Mouse (Mus musculus) hindbrain, embryonic 12.5 days (tissue): ENCODE results near the gene Dupd1. TPM values are rescaled to one million over a fixed set of nuclear protein-coding genes. Genes with fewer than 3 reads are reported as not detected.

Experiments used
- ATAC-seq: fragments of 200-750 bp; cut with Nextera tagmentation; 2 replicates; pipeline ENCODE4 v1.8.0; 2017; ENCODE audit warnings: moderate TSS enrichment; ENCODE audit not compliant: low FRiP score
- H3K27ac ChIP-seq: fragments of 300-500 bp; sonication (generic); 2 replicates; pipeline ENCODE4 v1.5.1; 2016; ENCODE audit warnings: mild to moderate bottlenecking
- H3K27me3 ChIP-seq: fragments of 300-500 bp; sonication (generic); 2 replicates; pipeline ENCODE4 v1.6.1; 2016; ENCODE audit warnings: mild to moderate bottlenecking
- H3K36me3 ChIP-seq: fragments of 300-500 bp; sonication (generic); 2 replicates; pipeline ENCODE4 v1.6.1; 2016; ENCODE audit warnings: mild to moderate bottlenecking
- H3K4me1 ChIP-seq: fragments of 300-500 bp; sonication (generic); 2 replicates; pipeline ENCODE4 v1.6.1; 2016
- H3K4me2 ChIP-seq: fragments of 300-500 bp; sonication (generic); replicated peaks from 2 replicates; pipeline ENCODE4 v1.6.1; 2016; ENCODE audit warnings: mild to moderate bottlenecking
- H3K4me3 ChIP-seq: fragments of 300-500 bp; sonication (generic); 2 replicates; pipeline ENCODE4 v1.5.1; 2016; ENCODE audit warnings: mild to moderate bottlenecking
- H3K9ac ChIP-seq: fragments of 300-500 bp; sonication (generic); 2 replicates; pipeline ENCODE4 v1.6.1; 2016; ENCODE audit warnings: mild to moderate bottlenecking, moderate library complexity
- H3K9me3 ChIP-seq: fragments of 300-500 bp; sonication (generic); replicated peaks from 2 replicates; pipeline ENCODE4 v1.6.1; 2016; ENCODE audit warnings: mild to moderate bottlenecking
- whole genome bisulfite sequencing: fragments of 180-500 bp; shearing (Covaris S2); methylation state at CpG from one replicate; pipeline ENCODE4 v1.1.7; 2016; 5-methylcytosine and 5-hydroxymethylcytosine counted together
- polyA plus RNA-seq: library from polyadenylated mRNA; unstranded; fragments of >200 nt; fragmentation: Nextera tagmentation; extraction: Ambion mirVana; gene quantifications from 2 replicates; pipeline ENCODE4 v1.2.1, GENCODE M21; 2016

The Dupd1 gene
- polyA plus RNA-seq, 1 experiment from 2014 or later = 0.25 TPM

GRCm38 (mm10) chr14:21719646-21720383, 5.4 kb upstream of the Dupd1 start:
- peaks cover 7% of the 10 kb centered on the region for H3K4me1 ChIP-seq
- H3K4me2 ChIP-seq = no peak overlapping the region
- H3K9me3 ChIP-seq = no peaks in the 10 kb centered on the region
- no peaks in the 10 kb centered on the region; the same call in 1 of the 2 replicates for H3K27me3 ChIP-seq
- H3K36me3 ChIP-seq = no peaks in the 10 kb centered on the region
- no peak overlapping the region for H3K9ac ChIP-seq
- no peak for ATAC-seq
- 46% methylated on average over 17 of the region's 17 CpGs for WGBS
- H3K27ac ChIP-seq = no peak overlapping the region; the same call in 1 of the 2 replicates
- H3K4me3 ChIP-seq = no peak overlapping the region

- H3K27ac ChIP-seq = no peak overlapping the region
- H3K4me1 ChIP-seq = peaks cover 6% of the 10 kb centered on the region
- H3K36me3 ChIP-seq = no peaks in the 10 kb centered on the region
- 83% methylated on average over 2 of the region's 2 CpGs for WGBS
- H3K4me2 ChIP-seq = no peak overlapping the region
- no peaks in the 10 kb centered on the region for H3K9me3 ChIP-seq
- H3K4me3 ChIP-seq = no peak overlapping the region
- no peaks in the 10 kb centered on the region for H3K27me3 ChIP-seq
- H3K9ac ChIP-seq = no peak overlapping the region
- ATAC-seq = no peak
Observed at GRCm38 (mm10) chr14:21711231-21711630, 3.1 kb downstream of the Dupd1 start.

GRCm38 (mm10) chr14:21709545-21709944, 4.8 kb downstream of the Dupd1 start:
- no peaks in the 10 kb centered on the region for H3K27me3 ChIP-seq
- ATAC-seq = no peak

GRCm38 (mm10) chr14:21706759-21707571, 7.4 kb downstream of the Dupd1 start:
- no peak overlapping the region for H3K4me2 ChIP-seq
- H3K4me1 ChIP-seq = peaks cover 9% of the 10 kb centered on the region
- 0 out of 2 replicates have a peak overlapping the region, but pooled peaks have one; percentile 23 for H3K27ac ChIP-seq
- no peak for ATAC-seq
- H3K4me3 ChIP-seq = no peak overlapping the region
- no peaks in the 10 kb centered on the region for H3K27me3 ChIP-seq
- H3K36me3 ChIP-seq = no peaks in the 10 kb centered on the region
- WGBS = 66% methylated on average over 12 of the region's 12 CpGs
- no peaks in the 10 kb centered on the region for H3K9me3 ChIP-seq
- no peak overlapping the region for H3K9ac ChIP-seq

More at GRCm38 (mm10) chr14:21709545-21709944, 4.8 kb downstream of the Dupd1 start:
- peaks cover 9% of the 10 kb centered on the region for H3K4me1 ChIP-seq
- no peaks in the 10 kb centered on the region for H3K9me3 ChIP-seq
- no peak overlapping the region for H3K4me2 ChIP-seq
- H3K36me3 ChIP-seq = no peaks in the 10 kb centered on the region
- H3K4me3 ChIP-seq = no peak overlapping the region
- no peak overlapping the region for H3K9ac ChIP-seq
- H3K27ac ChIP-seq = no peak overlapping the region
- 53% methylated on average over 2 of the region's 2 CpGs for WGBS

GRCm38 (mm10) chr14:21705462-21705861, 8.9 kb downstream of the Dupd1 start:
- no peak for ATAC-seq
- peaks cover 9% of the 10 kb centered on the region for H3K4me1 ChIP-seq
- no peaks in the 10 kb centered on the region for H3K9me3 ChIP-seq
- H3K27ac ChIP-seq = no peak overlapping the region
- no peak overlapping the region for H3K4me3 ChIP-seq
- no peaks in the 10 kb centered on the region for H3K27me3 ChIP-seq
- no peak overlapping the region for H3K4me2 ChIP-seq
- H3K9ac ChIP-seq = no peak overlapping the region
- WGBS = 93% methylated on average over 2 of the region's 2 CpGs
- H3K36me3 ChIP-seq = no peaks in the 10 kb centered on the region

- 74% methylated on average over 5 of the region's 5 CpGs for WGBS
- no peak for ATAC-seq
Observed at GRCm38 (mm10) chr14:21703255-21703654, 11.1 kb downstream of the Dupd1 start.

GRCm38 (mm10) chr14:21702691-21703090, 11.7 kb downstream of the Dupd1 start:
- Histone ChIP-seq H3K4me3 (no peak overlapping the region), H3K4me1 (peaks cover 9% of the 10 kb centered on the region), H3K27ac (no peak overlapping the region), H3K4me2 (no peak overlapping the region), H3K9ac (no peak overlapping the region), H3K9me3 (no peaks in the 10 kb centered on the region), H3K36me3 (no peaks in the 10 kb centered on the region), H3K27me3 (no peaks in the 10 kb centered on the region)
- WGBS = 84% methylated on average over 8 of the region's 8 CpGs
- ATAC-seq = no peak

More at GRCm38 (mm10) chr14:21703255-21703654, 11.1 kb downstream of the Dupd1 start:
- no peaks in the 10 kb centered on the region for H3K27me3 ChIP-seq
- H3K4me1 ChIP-seq = peaks cover 9% of the 10 kb centered on the region
- H3K4me3 ChIP-seq = no peak overlapping the region
- no peak overlapping the region for H3K27ac ChIP-seq
- H3K4me2 ChIP-seq = no peak overlapping the region
- no peak overlapping the region for H3K9ac ChIP-seq
- H3K9me3 ChIP-seq = no peaks in the 10 kb centered on the region
- no peaks in the 10 kb centered on the region for H3K36me3 ChIP-seq

GRCm38 (mm10) chr14:21696186-21696830, 18.1 kb downstream of the Dupd1 start:
- no peak overlapping the region for H3K9ac ChIP-seq
- H3K27ac ChIP-seq = no peak overlapping the region
- H3K4me2 ChIP-seq = no peak overlapping the region
- H3K4me3 ChIP-seq = no peak overlapping the region
- no peaks in the 10 kb centered on the region for H3K4me1 ChIP-seq
- no peaks in the 10 kb centered on the region for H3K27me3 ChIP-seq
- WGBS = 79% methylated on average over 7 of the region's 7 CpGs
- H3K9me3 ChIP-seq = 0 out of 2 replicates have a peak, but pooled peaks cover 3% of the 10 kb centered on the region
- no peaks in the 10 kb centered on the region for H3K36me3 ChIP-seq
- no peak for ATAC-seq

- H3K27me3 ChIP-seq = no peaks in the 10 kb centered on the region
- ATAC-seq = no peak
- H3K4me3 ChIP-seq = no peak overlapping the region
- H3K9ac ChIP-seq = no peak overlapping the region
- H3K36me3 ChIP-seq = no peaks in the 10 kb centered on the region
- 0 out of 2 replicates have a peak, but pooled peaks cover 3% of the 10 kb centered on the region for H3K9me3 ChIP-seq
- no peaks in the 10 kb centered on the region for H3K4me1 ChIP-seq
- WGBS = 80% methylated on average over 6 of the region's 6 CpGs
- H3K27ac ChIP-seq = no peak overlapping the region
- no peak overlapping the region for H3K4me2 ChIP-seq
Observed at GRCm38 (mm10) chr14:21695020-21695419, 19.4 kb downstream of the Dupd1 start.

- peaks cover 8% of the 10 kb centered on the region for H3K4me1 ChIP-seq
- no peak overlapping the region for H3K9ac ChIP-seq
- no peak overlapping the region for H3K27ac ChIP-seq
- H3K36me3 ChIP-seq = no peaks in the 10 kb centered on the region
- 87% methylated on average over 3 of the region's 3 CpGs for WGBS
- H3K4me2 ChIP-seq = no peak overlapping the region
- H3K27me3 ChIP-seq = peaks cover 21% of the 10 kb centered on the region
- 0 out of 2 replicates have a peak, but pooled peaks cover 3% of the 10 kb centered on the region for H3K9me3 ChIP-seq
- H3K4me3 ChIP-seq = no peak overlapping the region
- no peak for ATAC-seq
Observed at GRCm38 (mm10) chr14:21691070-21691469, 23.3 kb downstream of the Dupd1 start.

- Histone ChIP-seq H3K27ac (no peak overlapping the region), H3K4me3 (peak overlapping the region; percentile 27), H3K4me2 (peak overlapping the region; percentile 56), H3K4me1 (peaks cover 20% of the 10 kb centered on the region), H3K27me3 (peaks cover 21% of the 10 kb centered on the region), H3K9me3 (no peaks in the 10 kb centered on the region), H3K9ac (peak overlapping the region; percentile 38; the same call in 1 of the 2 replicates), H3K36me3 (no peaks in the 10 kb centered on the region)
- WGBS = 11% methylated on average over 49 of the region's 49 CpGs
- ATAC-seq = no peak
Observed at GRCm38 (mm10) chr14:21686376-21687279, 27.7 kb downstream of the Dupd1 start.
